Mouse (Mus musculus) cerebellum, adult 2 months (tissue): ENCODE results near the gene Vars2.

Source experiments
- CTCF ChIP-seq: fragments of 200-500 bp; IDR thresholded peaks from 2 replicates; pipeline ENCODE4 v1.5.1; 2011; ENCODE audit warnings: low read depth, mild to moderate bottlenecking, control low read depth, low read length, moderate library complexity, borderline replicate concordance; ENCODE audit not compliant: insufficient read depth
- POLR2A ChIP-seq: fragments of 200-500 bp; IDR thresholded peaks from 2 replicates; pipeline ENCODE4 v1.6.1; 2011; ENCODE audit warnings: low read length, control low read depth, borderline replicate concordance; ENCODE audit not compliant: insufficient read depth

DNA sequence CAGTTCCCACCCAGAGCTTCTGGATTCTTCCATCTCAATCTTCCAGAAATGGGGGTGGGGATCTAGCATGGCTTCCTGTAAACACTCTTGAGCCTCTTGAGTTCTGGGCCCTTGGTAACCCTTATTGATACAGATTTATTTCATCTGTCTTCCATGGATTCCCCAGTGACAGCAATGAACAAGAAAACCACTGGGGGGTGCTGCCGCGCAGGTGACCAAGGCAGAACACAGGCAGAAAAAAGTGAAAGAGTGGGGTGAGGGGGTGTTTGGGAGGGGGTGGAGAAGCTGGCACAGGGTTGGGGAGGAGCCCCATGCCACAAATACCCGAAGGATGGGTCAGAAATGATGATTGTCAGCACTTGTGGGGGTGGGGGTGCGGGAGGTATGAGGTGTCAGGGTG, 38.4 kb upstream of the Vars2 start:
- TF ChIP-seq CTCF (peak; percentile 67; the same call in 1 of the 2 replicates), POLR2A (no peak)
